Mouse (Mus musculus): Measurements from ENCODE around the gene Hyal3. TPM values are rescaled to one million over a fixed set of nuclear protein-coding genes. Genes with fewer than 3 reads are reported as not detected.
A peak's percentile ranks its signal among the peaks of the same experiment; 100 is the strongest.

Hyal3 gene
- polyA plus RNA-seq, 1 experiment from 2014 or later = 0.54 TPM

GRCm38 (mm10) chr9:107541474-107542351 lies 38.9 kb upstream of the Hyal3 start, which contains the start of the genes Cyb561d2 and Nprl2:
Gene Cyb561d2 (minus strand): TSS chr9:107542193.
Gene Nprl2 (plus strand): TSS chr9:107542226.
- no peaks in the 10 kb centered on the region for H3K9me3 ChIP-seq (replicated peaks; ENCODE audit: control insufficient read depth, low read length)
- ATAC-seq (replicated peaks; ENCODE audit: extremely low read depth, insufficient read depth, low FRiP score) = peak; percentile 88

GRCm38 (mm10) chr9:107542352-107542686 lies 38.3 kb upstream of the Hyal3 start:
- peaks cover 30% of the 10 kb centered on the region for H3K36me3 ChIP-seq (ENCODE audit: control insufficient read depth, insufficient read depth)
- peaks cover 29% of the 10 kb centered on the region for H3K4me1 ChIP-seq (ENCODE audit: control insufficient read depth, insufficient read depth, low read length)
- no peaks in the 10 kb centered on the region for H3K27me3 ChIP-seq (ENCODE audit: control insufficient read depth, insufficient read depth, low read length)
- no peak; the same call in 1 of the 2 replicates for ATAC-seq (replicated peaks; ENCODE audit: extremely low read depth, insufficient read depth, low FRiP score)
- 2% methylated on average over 11 of the region's 11 CpGs for whole genome bisulfite sequencing
- H3K4me3 ChIP-seq (ENCODE audit: low read length) = peak overlapping the region; percentile 92
- H3K27ac ChIP-seq (ENCODE audit: low read length) = peak overlapping the region; percentile 59; the same call in 1 of the 2 replicates
- peak overlapping the region; percentile 99 for H3K4me2 ChIP-seq (ENCODE audit: low read depth, low read length)
- peak overlapping the region; percentile 90 for H3K9ac ChIP-seq (ENCODE audit: low read length)
- no peaks in the 10 kb centered on the region for H3K9me3 ChIP-seq (replicated peaks; ENCODE audit: control insufficient read depth, low read length)

More at GRCm38 (mm10) chr9:107541474-107542351, 38.9 kb upstream of the Hyal3 start, which contains the start of the genes Cyb561d2 and Nprl2:
- WGBS = under 1% methylated on average over 46 of the region's 46 CpGs
- no peaks in the 10 kb centered on the region for H3K27me3 ChIP-seq (ENCODE audit: control insufficient read depth, insufficient read depth, low read length)
- peak within 1 kb of the TSS; percentile 99 for H3K4me2 ChIP-seq (ENCODE audit: low read depth, low read length)
- peaks cover 30% of the 10 kb centered on the region for H3K36me3 ChIP-seq (ENCODE audit: control insufficient read depth, insufficient read depth)
- H3K4me1 ChIP-seq (ENCODE audit: control insufficient read depth, insufficient read depth, low read length) = peaks cover 28% of the 10 kb centered on the region
- H3K27ac ChIP-seq (ENCODE audit: low read length) = peak within 1 kb of the TSS; percentile 74
- peak within 1 kb of the TSS; percentile 90 for H3K9ac ChIP-seq (ENCODE audit: low read length)
- H3K4me3 ChIP-seq (ENCODE audit: low read length) = peak within 1 kb of the TSS; percentile 92

GRCm38 (mm10) chr9:107542721-107543120 lies 37.9 kb upstream of the Hyal3 start:
- H3K36me3 ChIP-seq (ENCODE audit: control insufficient read depth, insufficient read depth) = peaks cover 28% of the 10 kb centered on the region
- no peak for ATAC-seq (replicated peaks; ENCODE audit: extremely low read depth, insufficient read depth, low FRiP score)
- peaks cover 30% of the 10 kb centered on the region for H3K4me1 ChIP-seq (ENCODE audit: control insufficient read depth, insufficient read depth, low read length)
- H3K27ac ChIP-seq (ENCODE audit: low read length) = no peak overlapping the region
- WGBS = 38% methylated on average over 8 of the region's 8 CpGs
- peak overlapping the region; percentile 92 for H3K4me3 ChIP-seq (ENCODE audit: low read length)
- no peaks in the 10 kb centered on the region for H3K9me3 ChIP-seq (replicated peaks; ENCODE audit: control insufficient read depth, low read length)
- H3K4me2 ChIP-seq (ENCODE audit: low read depth, low read length) = peak overlapping the region; percentile 99
- peak overlapping the region; percentile 90 for H3K9ac ChIP-seq (ENCODE audit: low read length)
- H3K27me3 ChIP-seq (ENCODE audit: control insufficient read depth, insufficient read depth, low read length) = no peaks in the 10 kb centered on the region

- Histone ChIP-seq H3K27ac (ENCODE audit: low read length) (no peak overlapping the region), H3K9me3 (replicated peaks; ENCODE audit: control insufficient read depth, low read length) (no peaks in the 10 kb centered on the region), H3K36me3 (ENCODE audit: control insufficient read depth, insufficient read depth) (peaks cover 22% of the 10 kb centered on the region), H3K4me3 (ENCODE audit: low read length) (no peak overlapping the region), H3K9ac (ENCODE audit: low read length) (no peak overlapping the region), H3K4me2 (ENCODE audit: low read depth, low read length) (no peak overlapping the region), H3K27me3 (ENCODE audit: control insufficient read depth, insufficient read depth, low read length) (no peaks in the 10 kb centered on the region), H3K4me1 (ENCODE audit: control insufficient read depth, insufficient read depth, low read length) (peaks cover 30% of the 10 kb centered on the region)
- no peak for ATAC-seq (replicated peaks; ENCODE audit: extremely low read depth, insufficient read depth, low FRiP score)
- 84% methylated on average over 11 of the region's 11 CpGs for WGBS
These were observed 37.3 kb upstream of the Hyal3 start for GRCm38 (mm10) chr9:107543299-107543698.

DNA sequence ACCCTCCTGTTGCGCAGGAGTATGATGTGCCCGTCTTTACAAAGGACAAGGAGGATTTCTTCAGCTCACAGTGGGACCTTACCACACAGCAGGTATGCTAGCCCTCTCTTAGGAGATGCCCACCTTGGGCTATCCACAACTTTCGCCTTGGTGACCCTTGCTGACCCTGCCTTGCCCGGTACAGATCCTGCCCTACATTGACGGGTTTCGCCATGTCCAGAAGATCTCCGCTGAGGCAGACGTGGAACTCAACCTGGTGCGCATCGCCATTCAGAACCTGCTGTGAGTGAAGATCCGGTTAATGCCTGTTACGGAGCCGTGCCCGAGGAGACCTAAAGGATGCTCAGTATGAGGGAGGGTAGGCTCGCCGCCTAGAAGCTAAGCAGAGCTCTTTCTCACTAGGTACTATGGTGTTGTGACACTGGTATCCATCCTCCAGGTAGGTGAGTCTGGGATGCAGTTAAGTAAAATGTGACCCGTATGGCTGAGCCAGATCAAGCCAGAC lies 36.4 kb upstream of the Hyal3 start:
- Histone ChIP-seq H3K9ac (ENCODE audit: low read length) (no peak overlapping the region), H3K27ac (ENCODE audit: low read length) (no peak overlapping the region), H3K4me3 (ENCODE audit: low read length) (no peak overlapping the region), H3K4me1 (ENCODE audit: control insufficient read depth, insufficient read depth, low read length) (peaks cover 30% of the 10 kb centered on the region), H3K9me3 (replicated peaks; ENCODE audit: control insufficient read depth, low read length) (no peaks in the 10 kb centered on the region), H3K4me2 (ENCODE audit: low read depth, low read length) (no peak overlapping the region), H3K36me3 (ENCODE audit: control insufficient read depth, insufficient read depth) (peaks cover 12% of the 10 kb centered on the region), H3K27me3 (ENCODE audit: control insufficient read depth, insufficient read depth, low read length) (no peaks in the 10 kb centered on the region)
- no peak for ATAC-seq (replicated peaks; ENCODE audit: extremely low read depth, insufficient read depth, low FRiP score)
- 93% methylated on average over 17 of the region's 17 CpGs for WGBS

DNA sequence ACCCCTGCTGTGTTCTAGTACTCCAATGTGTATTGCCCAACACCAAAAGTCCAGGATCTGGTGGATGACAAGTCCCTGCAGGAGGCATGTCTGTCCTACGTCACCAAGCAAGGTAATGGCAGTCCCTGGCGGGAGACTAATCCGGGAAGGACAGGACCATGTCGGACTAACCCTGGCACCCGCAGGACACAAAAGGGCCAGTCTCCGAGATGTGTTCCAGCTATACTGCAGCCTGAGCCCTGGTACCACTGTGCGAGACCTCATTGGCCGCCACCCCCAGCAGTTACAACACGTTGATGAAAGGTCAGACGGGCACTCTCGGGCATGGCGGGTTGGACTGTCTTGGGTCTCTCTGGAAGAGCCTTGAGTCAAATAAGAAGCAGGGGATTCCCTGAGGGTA lies 35.9 kb upstream of the Hyal3 start:
- Histone ChIP-seq H3K4me1 (ENCODE audit: control insufficient read depth, insufficient read depth, low read length) (peaks cover 30% of the 10 kb centered on the region), H3K9me3 (replicated peaks; ENCODE audit: control insufficient read depth, low read length) (no peaks in the 10 kb centered on the region), H3K9ac (ENCODE audit: low read length) (no peak overlapping the region), H3K27ac (ENCODE audit: low read length) (no peak overlapping the region), H3K4me3 (ENCODE audit: low read length) (no peak overlapping the region), H3K27me3 (ENCODE audit: control insufficient read depth, insufficient read depth, low read length) (no peaks in the 10 kb centered on the region), H3K4me2 (ENCODE audit: low read depth, low read length) (no peak overlapping the region), H3K36me3 (ENCODE audit: control insufficient read depth, insufficient read depth) (peaks cover 9% of the 10 kb centered on the region)
- 86% methylated on average over 12 of the region's 12 CpGs for WGBS
- ATAC-seq (replicated peaks; ENCODE audit: extremely low read depth, insufficient read depth, low FRiP score) = no peak

GRCm38 (mm10) chr9:107545199-107545598 lies 35.4 kb upstream of the Hyal3 start:
- H3K27me3 ChIP-seq (ENCODE audit: control insufficient read depth, insufficient read depth, low read length) = peaks cover 3% of the 10 kb centered on the region; the same call in 1 of the 2 replicates
- peaks cover 30% of the 10 kb centered on the region for H3K4me1 ChIP-seq (ENCODE audit: control insufficient read depth, insufficient read depth, low read length)
- no peak for ATAC-seq (replicated peaks; ENCODE audit: extremely low read depth, insufficient read depth, low FRiP score)
- no peak overlapping the region for H3K9ac ChIP-seq (ENCODE audit: low read length)
- H3K36me3 ChIP-seq (ENCODE audit: control insufficient read depth, insufficient read depth) = peaks cover 9% of the 10 kb centered on the region
- no peak overlapping the region for H3K4me3 ChIP-seq (ENCODE audit: low read length)
- H3K9me3 ChIP-seq (replicated peaks; ENCODE audit: control insufficient read depth, low read length) = no peaks in the 10 kb centered on the region
- H3K4me2 ChIP-seq (ENCODE audit: low read depth, low read length) = no peak overlapping the region
- 79% methylated on average over 10 of the region's 10 CpGs for WGBS
- no peak overlapping the region for H3K27ac ChIP-seq (ENCODE audit: low read length)

DNA sequence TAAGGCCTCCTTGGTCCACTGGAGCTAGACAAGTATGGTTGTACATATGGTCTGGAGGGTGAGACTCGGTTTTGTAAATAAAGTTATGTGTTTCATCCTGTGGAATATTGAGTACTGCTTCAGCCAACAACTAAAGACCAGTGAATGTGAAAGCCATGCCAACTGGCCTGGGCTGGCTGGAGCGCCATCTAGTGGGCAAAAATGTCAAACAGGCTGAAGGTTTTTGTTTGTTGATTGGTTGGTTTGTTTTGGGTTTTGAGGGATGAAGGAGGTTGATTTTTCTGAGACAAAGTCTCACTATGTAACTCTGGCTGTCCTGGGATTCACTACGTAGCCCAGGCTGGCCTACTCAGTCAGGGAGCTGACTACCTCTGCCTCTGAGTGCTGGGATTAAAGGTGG lies 35.0 kb upstream of the Hyal3 start:
- Histone ChIP-seq H3K36me3 (ENCODE audit: control insufficient read depth, insufficient read depth) (peaks cover 9% of the 10 kb centered on the region), H3K4me1 (ENCODE audit: control insufficient read depth, insufficient read depth, low read length) (peaks cover 31% of the 10 kb centered on the region), H3K27ac (ENCODE audit: low read length) (no peak overlapping the region), H3K9me3 (replicated peaks; ENCODE audit: control insufficient read depth, low read length) (no peaks in the 10 kb centered on the region), H3K9ac (ENCODE audit: low read length) (no peak overlapping the region), H3K4me3 (ENCODE audit: low read length) (no peak overlapping the region), H3K4me2 (ENCODE audit: low read depth, low read length) (no peak overlapping the region), H3K27me3 (ENCODE audit: control insufficient read depth, insufficient read depth, low read length) (peaks cover 7% of the 10 kb centered on the region)
- 10% methylated on average over 3 of the region's 3 CpGs for WGBS
- ATAC-seq (replicated peaks; ENCODE audit: extremely low read depth, insufficient read depth, low FRiP score) = no peak

DNA sequence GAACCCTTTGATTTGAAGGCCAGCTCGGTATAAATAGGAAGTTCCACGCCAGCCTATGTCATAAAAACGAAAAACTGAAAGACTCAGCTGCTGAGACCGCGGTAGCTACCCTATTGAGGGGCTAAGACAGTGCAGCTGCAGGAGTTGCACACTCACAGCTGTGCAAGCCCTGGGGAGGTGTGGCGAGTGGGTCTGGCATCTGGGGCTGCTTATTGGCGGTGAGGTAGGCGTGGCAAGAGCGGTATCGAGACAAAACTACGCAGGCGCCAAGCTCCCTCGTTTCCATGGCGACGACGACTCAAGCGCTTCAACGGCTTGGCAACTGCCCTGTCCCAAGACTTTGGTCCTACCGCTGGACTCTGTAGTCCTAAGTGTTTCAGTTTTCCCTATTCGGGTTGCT lies 33.6 kb upstream of the Hyal3 start, which contains the start of gene Zmynd10:
TSS of gene Zmynd10 (plus strand) at position 273 of the 400 bp plus-strand sequence.
- peak within 1 kb of the TSS; percentile 58 for H3K27ac ChIP-seq (ENCODE audit: low read length)
- 2% methylated on average over 20 of the region's 20 CpGs for WGBS

More for the DNA sequence above, 33.6 kb upstream of the Hyal3 start, which contains the start of gene Zmynd10:
- peaks cover 35% of the 10 kb centered on the region for H3K4me1 ChIP-seq (ENCODE audit: control insufficient read depth, insufficient read depth, low read length)
- H3K9ac ChIP-seq (ENCODE audit: low read length) = peak within 1 kb of the TSS; percentile 15; the same call in 1 of the 2 replicates
- H3K9me3 ChIP-seq (replicated peaks; ENCODE audit: control insufficient read depth, low read length) = no peaks in the 10 kb centered on the region
- ATAC-seq (replicated peaks; ENCODE audit: extremely low read depth, insufficient read depth, low FRiP score) = peak; percentile 33; the same call in 1 of the 2 replicates
- H3K36me3 ChIP-seq (ENCODE audit: control insufficient read depth, insufficient read depth) = peaks cover 9% of the 10 kb centered on the region
- H3K27me3 ChIP-seq (ENCODE audit: control insufficient read depth, insufficient read depth, low read length) = peaks cover 8% of the 10 kb centered on the region
- H3K4me2 ChIP-seq (ENCODE audit: low read depth, low read length) = peak within 1 kb of the TSS; percentile 41
- peak within 1 kb of the TSS; percentile 32 for H3K4me3 ChIP-seq (ENCODE audit: low read length)

Data from heart, embryonic 16.5 days (tissue).